Mouse (Mus musculus): ENCODE results near the gene Arid5b.
A peak's percentile ranks its signal among the peaks of the same experiment; 100 is the strongest.

Arid5b gene

GRCm38 (mm10) chr10:68191691-68192380 is 86.7 kb downstream of the Arid5b start:
- DNase-seq = peak; percentile 31 to 42

DNA sequence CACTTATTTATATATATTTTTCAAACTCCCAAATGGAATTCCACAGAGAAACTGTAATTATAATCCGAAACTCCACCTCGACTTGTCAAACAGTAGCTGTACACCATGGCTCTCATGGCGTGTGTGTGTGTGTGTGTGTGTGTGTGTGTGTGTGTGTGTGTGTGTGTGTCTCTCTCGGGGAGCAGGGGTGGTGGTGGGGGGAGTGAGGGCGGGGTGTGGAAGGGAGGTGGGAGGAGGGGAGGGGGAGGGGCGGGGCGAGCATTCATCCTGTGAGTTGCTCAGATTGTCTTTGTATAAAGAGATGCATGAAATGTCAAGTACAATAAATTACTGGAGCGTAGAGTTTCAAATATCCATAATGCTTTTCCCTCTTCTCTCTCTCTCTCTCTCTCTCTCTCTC is 87.4 kb downstream of the Arid5b start:
- DNase-seq = no peak

GRCm38 (mm10) chr10:68189847-68190246 is 88.7 kb downstream of the Arid5b start:
- DNase-seq = no peak

DNA sequence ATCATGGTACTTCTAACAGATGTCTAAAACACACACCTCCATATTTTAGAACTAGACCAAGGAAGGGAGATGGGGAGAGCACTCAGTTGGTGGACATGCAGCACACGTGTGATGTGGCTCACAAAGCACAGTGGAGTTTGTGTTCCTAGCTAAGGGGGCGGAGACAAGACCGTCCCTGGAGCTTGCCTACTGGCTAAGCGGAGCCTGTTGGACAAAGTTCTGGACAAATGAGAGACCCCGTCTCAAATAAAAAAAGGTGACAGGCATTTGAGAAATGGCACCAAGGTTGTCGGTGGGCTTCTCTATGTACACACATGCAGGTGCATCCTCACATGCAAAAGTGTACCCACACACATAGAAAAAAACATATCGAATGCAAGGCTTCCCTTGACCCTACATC is 95.4 kb downstream of the Arid5b start:
- DNase-seq = no peak

DNA sequence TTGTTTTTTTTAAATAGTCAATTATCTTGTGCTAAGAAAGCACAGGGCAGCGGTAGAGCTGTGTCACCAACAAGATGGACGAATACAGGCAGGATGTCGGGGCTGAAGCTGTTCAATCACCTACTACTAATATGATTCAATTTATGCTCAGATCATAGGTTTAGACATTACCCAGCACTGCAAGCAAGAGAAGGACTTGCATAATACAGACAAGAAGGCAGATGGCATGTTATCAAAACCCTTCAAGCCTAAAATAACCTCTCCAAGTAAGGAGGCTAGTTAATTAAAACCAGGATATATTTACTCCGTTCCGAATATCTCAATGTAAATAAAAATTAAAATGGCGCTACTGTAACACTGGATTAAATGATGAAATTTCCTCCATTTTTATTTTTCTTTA is 96.3 kb downstream of the Arid5b start:
- no peak for DNase-seq

- no peak for DNase-seq
These were observed 97.4 kb downstream of the Arid5b start for GRCm38 (mm10) chr10:68181156-68181555.

DNA sequence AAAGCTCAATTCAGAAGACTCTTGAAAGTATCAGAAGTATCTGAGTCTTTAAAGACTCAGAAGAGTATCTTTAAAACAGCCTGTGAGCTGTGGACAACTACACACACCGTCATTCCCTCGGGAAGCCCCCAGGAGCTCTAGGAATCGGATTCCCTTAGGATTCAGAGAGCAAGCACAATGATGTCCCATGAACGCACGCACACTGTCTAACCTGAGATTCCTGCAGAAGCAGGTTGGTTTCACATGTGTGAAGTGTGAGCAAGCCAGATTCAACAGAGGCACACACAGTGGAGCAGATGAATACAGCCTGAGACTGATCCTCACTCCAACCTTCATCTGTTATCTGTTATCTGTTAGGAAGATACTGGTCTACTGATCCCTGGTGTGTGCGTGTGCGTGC is 97.8 kb downstream of the Arid5b start:
- no peak for DNase-seq

DNA sequence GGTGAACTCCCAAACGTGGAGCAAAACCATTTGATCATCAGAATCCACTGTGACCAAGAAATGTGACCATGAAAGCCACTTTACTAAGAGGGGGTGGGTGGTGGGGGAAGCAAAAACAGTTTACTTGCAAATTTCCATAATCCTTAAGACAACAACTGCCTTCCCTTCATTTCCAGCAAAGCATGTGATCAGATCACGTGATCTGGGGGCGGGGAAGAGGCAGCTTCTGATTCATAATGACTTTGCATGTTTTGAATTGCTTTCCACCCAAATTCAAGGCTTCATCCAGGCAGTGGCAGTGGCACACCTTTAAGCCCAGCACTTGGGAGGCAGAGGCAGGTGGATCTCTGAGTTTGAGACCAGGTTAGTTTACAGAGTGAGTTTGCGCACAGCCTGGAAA is 98.4 kb downstream of the Arid5b start:
- no peak for DNase-seq

DNA sequence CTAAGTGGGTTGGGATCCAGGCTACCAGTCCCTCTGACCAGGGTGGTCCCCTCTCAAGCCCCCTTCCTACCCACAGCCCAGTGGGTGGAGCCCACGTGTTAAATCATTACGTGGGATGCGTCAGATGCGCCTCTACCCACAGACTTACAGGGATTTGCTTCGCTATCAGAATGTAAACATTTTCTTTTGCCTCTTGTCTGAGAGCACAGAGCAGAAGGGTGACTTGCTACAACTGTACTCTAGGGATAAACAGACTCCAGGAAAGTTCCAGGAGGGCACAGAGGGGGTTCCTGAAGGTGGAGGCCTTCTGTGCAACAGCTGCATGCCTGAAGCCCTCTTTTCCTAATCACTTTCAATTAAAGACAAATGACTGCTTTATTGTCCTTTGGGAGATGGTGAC is 98.8 kb downstream of the Arid5b start:
- no peak for DNase-seq

- no peak for DNase-seq
These were observed 99.2 kb downstream of the Arid5b start for GRCm38 (mm10) chr10:68179339-68179738.

- no peak for DNase-seq
These were observed 100.6 kb downstream of the Arid5b start for GRCm38 (mm10) chr10:68177697-68178485.

- DNase-seq = no peak
These were observed 102.7 kb downstream of the Arid5b start for GRCm38 (mm10) chr10:68175811-68176210.

GRCm38 (mm10) chr10:68173634-68174033 is 104.9 kb downstream of the Arid5b start:
- no peak for DNase-seq

DNA sequence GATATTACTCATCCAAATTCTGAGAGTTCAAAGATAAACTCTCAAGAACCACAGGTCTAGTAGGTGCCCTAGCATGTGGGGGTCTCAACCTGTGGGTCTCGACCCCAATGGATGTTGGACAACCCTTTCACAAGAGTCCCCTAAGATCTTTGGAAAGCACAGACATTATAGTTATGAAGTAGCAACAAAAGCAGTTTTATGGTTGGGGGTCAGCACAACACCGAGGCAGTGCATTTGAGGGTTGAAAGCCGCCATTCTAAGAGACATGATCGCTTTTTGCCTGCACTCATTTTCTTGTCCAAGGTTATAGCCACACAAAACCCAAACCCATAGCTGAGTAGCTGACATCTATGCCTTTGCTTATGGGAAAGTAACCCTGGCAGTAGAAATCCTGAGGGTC is 105.6 kb downstream of the Arid5b start:
- no peak for DNase-seq

DNA sequence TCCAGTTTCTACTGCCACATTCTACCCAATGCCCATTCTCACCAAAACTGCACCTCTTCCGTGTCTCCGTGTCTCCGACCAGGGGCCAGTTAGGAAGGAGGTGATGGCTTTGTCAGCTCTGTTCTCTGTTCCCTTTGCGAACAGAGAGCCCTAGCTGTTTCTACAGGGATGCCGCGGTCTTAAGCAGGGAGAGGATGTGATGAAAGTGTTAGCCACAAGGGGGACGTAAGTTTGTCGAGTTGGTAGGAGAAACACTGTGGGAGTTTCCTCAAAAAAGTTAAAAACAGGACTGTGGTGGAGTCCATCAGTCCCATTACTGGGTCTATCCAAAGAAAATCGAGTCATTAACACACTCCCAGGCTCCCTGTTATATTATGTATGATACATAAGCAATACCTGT is 106.6 kb downstream of the Arid5b start:
- DNase-seq = peak; percentile 31 to 42

DNA sequence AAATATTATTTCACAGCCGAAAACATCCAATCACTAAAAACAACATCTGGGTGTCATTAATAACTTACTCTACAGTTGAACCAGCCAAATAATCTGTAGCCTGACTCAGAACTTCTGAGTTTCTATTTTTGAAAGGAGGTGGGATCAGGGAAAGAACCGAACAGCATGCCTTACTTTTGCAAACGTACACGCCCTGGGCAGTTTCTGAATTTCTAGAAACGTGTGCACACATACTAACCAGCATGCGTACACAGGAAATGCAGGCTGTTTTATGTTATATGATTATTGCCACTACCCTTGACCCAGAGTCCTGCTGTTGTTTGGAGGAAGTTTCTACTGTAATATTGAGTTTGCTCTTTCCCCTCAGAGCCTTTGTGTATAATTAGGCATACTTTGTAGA is 109.9 kb downstream of the Arid5b start:
- DNase-seq = no peak

DNA sequence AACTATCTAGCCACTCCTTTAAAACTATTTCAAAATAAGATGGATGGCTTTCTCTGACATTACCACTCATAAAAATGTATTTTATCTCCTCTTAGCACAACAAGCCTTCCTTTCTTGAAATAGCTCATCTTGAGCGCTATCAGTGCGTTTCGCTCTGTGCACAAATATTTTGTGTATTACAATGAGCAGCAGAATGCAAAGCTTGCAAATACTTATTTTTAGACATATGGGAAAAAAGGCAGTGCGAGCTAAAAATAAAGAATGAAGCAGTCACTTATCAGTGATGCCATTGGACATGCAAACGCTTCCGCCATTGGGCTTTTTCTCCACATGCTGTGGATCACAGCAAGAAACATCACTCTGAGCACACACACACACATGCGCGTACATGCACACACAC is 110.4 kb downstream of the Arid5b start:
- no peak for DNase-seq

DNA sequence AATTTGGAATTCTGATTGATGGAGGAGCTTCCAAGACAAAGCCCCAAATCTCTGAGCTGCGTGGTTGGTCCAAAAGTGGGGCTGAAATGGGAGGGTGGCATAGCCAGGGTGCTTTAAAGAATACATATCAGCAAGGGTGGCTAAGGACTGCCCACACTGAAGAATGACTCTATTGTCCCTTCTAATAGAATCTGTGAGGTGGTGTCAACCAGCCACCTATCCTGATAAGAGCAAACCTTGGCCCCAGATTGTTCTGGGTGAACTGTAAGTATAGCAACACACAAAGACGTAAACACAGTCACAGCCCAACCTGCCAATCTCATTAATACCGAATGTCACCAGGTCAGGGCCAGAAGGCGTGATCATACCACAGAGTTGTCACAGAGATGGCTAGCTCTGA is 111.4 kb downstream of the Arid5b start:
- DNase-seq = peak; percentile 30 to 40

GRCm38 (mm10) chr10:68166695-68167086 is 111.8 kb downstream of the Arid5b start:
- DNase-seq = no peak

DNA sequence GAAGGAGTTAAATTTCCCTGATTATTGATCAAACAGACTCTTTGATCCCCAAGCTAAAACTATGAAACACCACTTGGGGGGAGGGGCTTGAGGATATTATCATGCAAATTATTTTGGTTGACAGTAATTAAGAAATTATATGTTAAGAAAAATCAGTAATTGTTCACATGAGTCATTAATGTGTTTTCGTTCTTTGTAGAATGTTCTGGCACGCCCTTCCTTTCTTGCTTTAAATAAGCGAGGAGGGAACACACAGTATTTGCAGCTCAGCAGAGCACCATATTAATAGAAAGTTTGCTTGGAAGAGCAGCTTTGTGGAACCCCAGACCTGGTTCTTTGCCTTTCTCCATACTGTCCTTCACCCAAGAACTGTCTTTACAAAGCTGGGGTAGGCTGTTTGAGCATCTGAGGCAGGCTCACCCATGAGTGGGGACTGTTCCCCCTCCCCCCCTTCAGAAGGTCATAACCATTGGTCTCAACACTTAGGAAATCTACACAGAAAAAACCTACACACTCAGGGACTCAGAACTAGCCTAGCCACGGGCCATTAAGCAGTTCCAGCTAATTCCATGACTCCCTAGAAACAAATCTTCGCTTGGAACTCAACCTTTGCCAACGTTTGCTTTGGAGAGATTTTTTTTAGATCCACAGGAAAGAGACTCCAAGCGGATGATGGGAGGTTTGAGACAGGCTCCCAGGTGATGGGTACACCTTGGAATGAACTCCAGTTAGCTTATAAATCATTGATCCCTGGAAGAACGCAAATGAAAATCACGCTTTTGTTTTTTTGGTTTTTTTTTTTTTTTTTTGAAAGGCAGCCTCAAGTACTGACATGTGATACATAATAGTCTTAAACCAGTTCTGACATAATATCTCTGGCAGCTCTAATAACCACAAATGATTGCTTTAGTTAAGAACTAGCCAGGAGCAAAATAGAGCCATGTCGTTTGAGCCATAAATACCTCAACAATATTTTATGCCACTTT is 112.5 kb downstream of the Arid5b start:
- peak in 1 of 2 experiments; percentile 36 for DNase-seq

DNA sequence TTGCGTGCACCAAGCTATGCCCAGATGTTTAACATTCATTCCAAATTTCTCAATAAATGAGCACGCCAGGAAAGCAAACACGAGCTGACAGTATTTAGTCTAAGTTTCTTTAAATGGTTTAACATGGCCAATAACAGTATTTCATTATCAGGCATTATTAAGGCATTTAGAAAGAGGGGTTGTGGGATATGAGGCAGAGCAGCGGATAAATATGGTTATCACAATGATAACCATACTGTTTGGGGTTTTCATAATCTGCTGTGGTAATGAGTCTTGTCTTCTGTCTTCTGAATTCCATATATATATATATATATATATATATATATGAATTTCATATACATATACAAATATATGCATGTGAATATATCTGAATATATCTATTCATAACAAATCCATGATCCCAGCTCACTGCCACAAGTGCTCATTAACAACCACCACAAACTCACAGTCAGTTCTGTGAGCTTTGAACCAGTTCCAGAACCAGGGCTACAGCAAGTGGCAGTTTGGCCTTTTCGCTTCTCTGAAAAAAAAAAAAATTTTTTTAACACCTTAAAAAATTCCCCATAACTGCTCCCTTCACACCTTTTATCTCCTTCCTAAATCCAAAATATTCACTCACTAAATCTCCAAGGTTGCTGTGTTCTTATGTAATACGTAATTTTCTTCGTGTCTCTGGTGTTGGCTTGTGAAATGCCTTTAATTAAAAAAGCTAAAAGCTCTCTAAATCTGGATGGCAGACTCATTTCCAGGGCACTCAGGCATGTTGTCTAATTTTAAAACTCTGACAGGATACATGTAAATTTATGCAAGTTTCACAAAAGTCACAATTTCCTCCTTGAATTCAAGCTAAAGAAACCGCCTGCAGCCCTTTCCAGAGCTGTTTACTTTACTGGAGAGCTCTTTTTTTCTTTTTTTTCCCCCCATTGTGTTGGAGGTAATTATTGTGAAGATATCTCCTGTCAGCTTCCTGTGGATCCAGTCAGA is 113.5 kb downstream of the Arid5b start:
- peak in 1 of 2 experiments; percentile 41 for DNase-seq

- DNase-seq = no peak
These were observed 114.4 kb downstream of the Arid5b start for GRCm38 (mm10) chr10:68164137-68164536.

Measured in B cell, adult 2 months (primary cell).